Mouse (Mus musculus): ENCODE data around the gene Frat1.

DNA sequence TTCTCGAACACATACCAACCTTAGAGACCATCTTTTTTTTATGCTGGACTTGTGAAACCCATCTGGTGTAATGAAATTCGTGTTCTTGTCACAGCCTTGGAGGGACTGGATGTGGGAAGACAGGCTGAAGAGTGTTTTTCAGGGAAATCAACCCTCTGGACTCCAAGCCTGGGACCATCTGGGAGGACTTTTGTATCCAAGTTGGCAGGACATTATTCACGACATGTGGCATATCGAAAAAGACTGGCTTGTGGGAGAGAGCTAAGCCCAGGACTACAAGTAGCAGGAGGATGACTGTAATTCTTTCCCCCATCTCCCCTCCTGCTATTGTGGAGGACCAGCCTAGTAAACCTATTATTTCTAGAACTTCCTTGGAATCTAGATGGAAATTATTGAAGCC, 12.4 kb downstream of the Frat1 start:
- no peak for TF ChIP-seq CTCF (IDR thresholded peaks at IDR 0.05; ENCODE audit: control insufficient read depth, insufficient read depth, low read length)
- no peak for TF ChIP-seq POLR2A (IDR thresholded peaks at IDR 0.05; ENCODE audit: borderline replicate concordance, control insufficient read depth, low read depth, low read length)
